Mouse (Mus musculus) bone marrow, adult 2 months (tissue): ENCODE results near the gene Pex11b.

Experiments used
- CTCF ChIP-seq: fragments of 200-500 bp; IDR thresholded peaks from 2 replicates; pipeline ENCODE4 v1.5.1; 2011; ENCODE audit warnings: low read length, control low read depth; ENCODE audit not compliant: control insufficient read depth, insufficient read depth
- POLR2A ChIP-seq: fragments of 200-500 bp; IDR thresholded peaks from 2 replicates; pipeline ENCODE4 v1.6.1; 2011; ENCODE audit warnings: low read depth, mild to moderate bottlenecking, control low read depth, low read length, borderline replicate concordance; ENCODE audit not compliant: control insufficient read depth

DNA sequence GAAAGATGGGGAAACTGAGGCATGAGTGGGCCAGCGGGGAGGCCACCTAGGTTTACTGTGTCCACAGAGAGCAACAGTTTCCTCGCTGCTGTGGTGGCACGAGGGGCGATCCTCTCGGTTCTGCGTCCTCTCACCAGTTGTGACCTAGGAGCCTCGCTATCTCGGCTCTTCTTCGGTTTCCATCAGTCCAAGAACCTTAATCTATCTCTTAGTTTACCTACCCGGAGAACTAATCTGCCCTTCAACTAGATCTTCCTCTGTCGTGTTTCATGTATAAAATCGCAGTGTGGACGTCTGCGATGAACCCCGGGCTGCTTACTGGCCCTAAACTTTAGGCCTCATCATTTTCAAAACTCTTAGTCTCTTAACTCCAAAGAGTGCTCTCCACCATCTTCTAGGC lies 730 bp downstream of the Pex11b start:
- no peak for TF ChIP-seq CTCF
- TF ChIP-seq POLR2A, result no peak
